In genomic region chr1:166126290-166126689, GRCm38 (mm10) we compare ENCODE assay signal across 34 mouse cellular contexts. TPM values are rescaled to one million over a fixed set of nuclear protein-coding genes. Genes with fewer than 3 reads are reported as not detected.
DNase-seq lines count a peak whose midpoint lies in the region; ATAC-seq and TF ChIP-seq lines count a peak whose summit lies in the region.
"Had no signal": no experiment of that assay in that cellular context is flagged by ENCODE, and none has a peak within 500 bp of the region (broad histone marks: within the 10 kb centered on the region; RNA-seq: fewer than 3 reads in every experiment).

No protein-coding gene starts in this region.

- 91% methylated on average over 6 of the region's 6 CpGs for WGBS in forebrain, embryonic 11.5 days
- 95% methylated on average over 6 of the region's 6 CpGs for WGBS in forebrain, postnatal 0 days
- WGBS in heart, embryonic 13.5 days, result 68% methylated on average over 6 of the region's 6 CpGs
- WGBS in lung, embryonic 15.5 days, result 88% methylated on average over 6 of the region's 6 CpGs
- WGBS in midbrain, embryonic 14.5 days, result 94% methylated on average over 6 of the region's 6 CpGs

- no peak for TF ChIP-seq CTCF in forebrain, postnatal 0 days (IDR thresholded peaks at IDR 0.05; ENCODE audit: low read depth)

- H3K4me2 ChIP-seq in forebrain, embryonic 11.5 days (ENCODE audit: low read depth, low read length, severe bottlenecking), result no peak overlapping the region
- H3K4me2 ChIP-seq in forebrain, postnatal 0 days (ENCODE audit: low read depth), result no peak overlapping the region
- peak overlapping the region; percentile 70 for H3K4me2 ChIP-seq in heart, embryonic 13.5 days
- H3K4me2 ChIP-seq in lung, embryonic 15.5 days, result peak overlapping the region; percentile 27
- H3K4me2 ChIP-seq in midbrain, embryonic 14.5 days (ENCODE audit: low read length), result no peak overlapping the region
- H3K4me2 ChIP-seq: forebrain, embryonic 15.5 days; hindbrain, embryonic 15.5 days; liver, embryonic 15.5 days; midbrain, embryonic 12.5 days had no signal

- peak; percentile 7 for DNase-seq in forebrain, embryonic 11.5 days (ENCODE audit: low spot score)
- no peak for DNase-seq in forebrain, postnatal 0 days
- DNase-seq in heart, adult 9 months (ENCODE audit: low spot score in 2 of 2), result no peak
- no peak for DNase-seq in lung, adult 18-20 months
- DNase-seq in midbrain, embryonic 14.5 days, result no peak
- no peak for DNase-seq in layer of hippocampus, postnatal 14 days (ENCODE audit: low spot score in 2 of 2)
- DNase-seq: adrenal gland, adult 2 months; adrenal gland, postnatal 36 days; cerebellum, adult 2 months; cerebellum, postnatal 14 days; kidney, adult 11 months; kidney, postnatal 14 days; layer of hippocampus, adult 9-11 months; lung, postnatal 36 days; right cerebral cortex, postnatal 25 days had no signal

- no peak overlapping the region for H3K27ac ChIP-seq in forebrain, embryonic 11.5 days (ENCODE audit: low read depth, low read length)
- no peak overlapping the region for H3K27ac ChIP-seq in forebrain, postnatal 0 days (ENCODE audit: low read depth, low read length)
- peak overlapping the region; percentile 98 for H3K27ac ChIP-seq in heart, embryonic 13.5 days (replicated peaks)
- no peak overlapping the region for H3K27ac ChIP-seq in lung, embryonic 15.5 days
- H3K27ac ChIP-seq in midbrain, embryonic 14.5 days (replicated peaks; ENCODE audit: low read depth, low read length), result no peak overlapping the region
- H3K27ac ChIP-seq: forebrain, embryonic 15.5 days; hindbrain, embryonic 15.5 days; limb, embryonic 12.5 days; liver, embryonic 15.5 days; midbrain, embryonic 12.5 days; stomach, embryonic 15.5 days had no signal

- H3K9ac ChIP-seq in forebrain, embryonic 11.5 days (ENCODE audit: low read length), result no peak overlapping the region
- no peak overlapping the region for H3K9ac ChIP-seq in forebrain, postnatal 0 days
- peak overlapping the region; percentile 86 for H3K9ac ChIP-seq in heart, embryonic 13.5 days
- H3K9ac ChIP-seq in lung, embryonic 15.5 days, result no peak overlapping the region
- H3K9ac ChIP-seq in midbrain, embryonic 14.5 days (replicated peaks; ENCODE audit: low read length), result no peak overlapping the region
- H3K9ac ChIP-seq: forebrain, embryonic 15.5 days; hindbrain, embryonic 15.5 days; limb, embryonic 12.5 days; liver, embryonic 15.5 days; midbrain, embryonic 12.5 days; stomach, embryonic 15.5 days had no signal

- no peaks in the 10 kb centered on the region; the same call in 1 of the 2 replicates for H3K9me3 ChIP-seq in forebrain, embryonic 11.5 days (ENCODE audit: control insufficient read depth, low read length)
- no peaks in the 10 kb centered on the region for H3K9me3 ChIP-seq in forebrain, postnatal 0 days (ENCODE audit: low read length)
- peaks cover 4% of the 10 kb centered on the region; the same call in 1 of the 2 replicates for H3K9me3 ChIP-seq in heart, embryonic 13.5 days
- no peaks in the 10 kb centered on the region for H3K9me3 ChIP-seq in lung, embryonic 15.5 days
- H3K9me3 ChIP-seq in midbrain, embryonic 14.5 days (ENCODE audit: control insufficient read depth, low read length), result no peaks in the 10 kb centered on the region
- H3K9me3 ChIP-seq: forebrain, embryonic 15.5 days; hindbrain, embryonic 15.5 days; limb, embryonic 12.5 days; liver, embryonic 15.5 days; midbrain, embryonic 12.5 days; stomach, embryonic 15.5 days had no signal

- H3K27me3 ChIP-seq in forebrain, embryonic 11.5 days (ENCODE audit: control insufficient read depth, insufficient read depth, low read length), result no peaks in the 10 kb centered on the region
- H3K27me3 ChIP-seq in forebrain, postnatal 0 days (ENCODE audit: insufficient read depth, low read length), result no peaks in the 10 kb centered on the region
- H3K27me3 ChIP-seq in heart, embryonic 13.5 days (replicated peaks), result no peaks in the 10 kb centered on the region
- no peaks in the 10 kb centered on the region for H3K27me3 ChIP-seq in lung, embryonic 15.5 days
- no peaks in the 10 kb centered on the region for H3K27me3 ChIP-seq in midbrain, embryonic 14.5 days (ENCODE audit: control insufficient read depth, insufficient read depth, low read length)
- H3K27me3 ChIP-seq: CH12.LX; forebrain, embryonic 15.5 days; hindbrain, embryonic 15.5 days; limb, embryonic 12.5 days; liver, embryonic 15.5 days; midbrain, embryonic 12.5 days; stomach, embryonic 15.5 days had no signal

- H3K4me3 ChIP-seq in forebrain, embryonic 11.5 days (ENCODE audit: low read depth, low read length), result no peak overlapping the region
- H3K4me3 ChIP-seq in forebrain, postnatal 0 days (ENCODE audit: low read depth, low read length), result no peak overlapping the region
- H3K4me3 ChIP-seq in heart, embryonic 13.5 days, result peak overlapping the region; percentile 60
- no peak overlapping the region for H3K4me3 ChIP-seq in lung, embryonic 15.5 days
- H3K4me3 ChIP-seq in midbrain, embryonic 14.5 days (replicated peaks; ENCODE audit: low read depth, low read length), result no peak overlapping the region
- H3K4me3 ChIP-seq: forebrain, embryonic 15.5 days; hindbrain, embryonic 15.5 days; limb, embryonic 12.5 days; liver, embryonic 15.5 days; midbrain, embryonic 12.5 days had no signal

- no peak for ATAC-seq in forebrain, embryonic 11.5 days (replicated peaks; ENCODE audit: low FRiP score)
- ATAC-seq in forebrain, postnatal 0 days, result no peak
- ATAC-seq in heart, embryonic 13.5 days (ENCODE audit: extremely low read depth, insufficient number of reproducible peaks, low FRiP score, low TSS enrichment), result no peak
- no peak for ATAC-seq in lung, embryonic 15.5 days (ENCODE audit: borderline replicate concordance, extremely low read depth, low FRiP score, low TSS enrichment)
- no peak for ATAC-seq in midbrain, embryonic 14.5 days (ENCODE audit: low FRiP score, low TSS enrichment)
- ATAC-seq: forebrain, embryonic 15.5 days; inflammation-experienced regulatory T-cells, adult 6 months had no signal

- H3K4me1 ChIP-seq in forebrain, embryonic 11.5 days (replicated peaks; ENCODE audit: control insufficient read depth, insufficient read depth, low read length), result no peaks in the 10 kb centered on the region
- H3K4me1 ChIP-seq in forebrain, postnatal 0 days (ENCODE audit: insufficient read depth), result no peaks in the 10 kb centered on the region
- H3K4me1 ChIP-seq in heart, embryonic 13.5 days, result peaks cover 63% of the 10 kb centered on the region
- H3K4me1 ChIP-seq in lung, embryonic 15.5 days, result peaks cover 17% of the 10 kb centered on the region
- no peaks in the 10 kb centered on the region for H3K4me1 ChIP-seq in midbrain, embryonic 14.5 days (ENCODE audit: control insufficient read depth, insufficient read depth, low read length)
- H3K4me1 ChIP-seq: forebrain, embryonic 15.5 days; hindbrain, embryonic 15.5 days had no signal

- no peaks in the 10 kb centered on the region for H3K36me3 ChIP-seq in forebrain, embryonic 11.5 days (ENCODE audit: control insufficient read depth, insufficient read depth, low read length)
- H3K36me3 ChIP-seq in forebrain, postnatal 0 days (ENCODE audit: insufficient read depth), result no peaks in the 10 kb centered on the region
- H3K36me3 ChIP-seq in heart, embryonic 13.5 days, result peaks cover 36% of the 10 kb centered on the region
- H3K36me3 ChIP-seq in lung, embryonic 15.5 days, result no peaks in the 10 kb centered on the region
- H3K36me3 ChIP-seq in midbrain, embryonic 14.5 days (ENCODE audit: control insufficient read depth, insufficient read depth, low read length), result no peaks in the 10 kb centered on the region
- H3K36me3 ChIP-seq: forebrain, embryonic 15.5 days; hindbrain, embryonic 10.5 days; hindbrain, embryonic 15.5 days; limb, embryonic 12.5 days; liver, embryonic 15.5 days; midbrain, embryonic 12.5 days; stomach, embryonic 15.5 days had no signal

RNA-seq across cellular contexts. Expression of gene Dusp27, which starts 1.4 kb away (rescaled TPM):
- polyA plus RNA-seq in forebrain, embryonic 11.5 days (2014; fragmentation: Nextera tagmentation; extraction: Ambion mirVana), result 1.8 and 2.2 TPM in 2 replicates
- 0.54 and 1.00 TPM in 2 replicates for total RNA-seq in forebrain, postnatal 0 days (2014; rRNA removed)
- polyA plus RNA-seq in forebrain, postnatal 0 days (2015; fragmentation: Nextera tagmentation; extraction: Ambion mirVana), result 0.45 and 0.48 TPM in 2 replicates
- 45.4 and 48.9 TPM in 2 replicates for polyA plus RNA-seq in heart, embryonic 13.5 days (2015; fragmentation: Nextera tagmentation; extraction: Ambion mirVana)
- polyA plus RNA-seq in lung, embryonic 15.5 days (2015; fragmentation: Nextera tagmentation; extraction: Ambion mirVana), result 3.3 and 4.5 TPM in 2 replicates
- 0.51 and 1.00 TPM in 2 replicates for polyA plus RNA-seq in midbrain, embryonic 14.5 days (2014; fragmentation: Nextera tagmentation; extraction: Ambion mirVana)
- total RNA-seq in layer of hippocampus, postnatal 14 days (2021), result under 1 TPM; 0.39 to 0.57 TPM
- total RNA-seq: CH12.LX; liver, adult 2 months; megakaryocyte, adult 5-6 weeks had no signal
- polyA plus RNA-seq: activated CD4-positive, CD25-positive, alpha-beta regulatory T cell, adult 4 months; inflammation-experienced regulatory T-cells, adult 6 months; liver, adult 2 months had no signal

RNA-seq across cellular contexts. Expression of gene Gpa33, which starts 3.7 kb away (rescaled TPM):
- polyA plus RNA-seq in forebrain, embryonic 11.5 days (2014; fragmentation: Nextera tagmentation; extraction: Ambion mirVana), result 0.12 and 0.20 TPM in 2 replicates
- 0.14 TPM in 1 of 2 replicates, not detected in the other for total RNA-seq in forebrain, postnatal 0 days (2014; rRNA removed)
- 0.23 TPM in 1 of 2 replicates, not detected in the other for polyA plus RNA-seq in forebrain, postnatal 0 days (2015; fragmentation: Nextera tagmentation; extraction: Ambion mirVana)
- 0.13 TPM in 1 of 2 replicates, not detected in the other for polyA plus RNA-seq in heart, embryonic 13.5 days (2015; fragmentation: Nextera tagmentation; extraction: Ambion mirVana)
- not detected in 2 replicates for polyA plus RNA-seq in lung, embryonic 15.5 days (2015; fragmentation: Nextera tagmentation; extraction: Ambion mirVana)
- not detected in 2 replicates for polyA plus RNA-seq in midbrain, embryonic 14.5 days (2014; fragmentation: Nextera tagmentation; extraction: Ambion mirVana)
- not detected for total RNA-seq in layer of hippocampus, postnatal 14 days (2021)
- total RNA-seq: gastrocnemius, adult 8-10 months; left cerebral cortex, adult 18-20 months; left cerebral cortex, postnatal 25 days; liver, adult 2 months; megakaryocyte, adult 5-6 weeks had no signal
- polyA plus RNA-seq: activated CD4-positive, CD25-positive, alpha-beta regulatory T cell, adult 4 months; cerebellum, adult 2 months; cortical plate, adult 2 months; forebrain, embryonic 15.5 days; hindbrain, embryonic 15.5 days; inflammation-experienced regulatory T-cells, adult 6 months; neural tube, embryonic 14.5 days had no signal

Comparison
In these comparisons a context has a peak if more than half of its experiments do, and no peak if none do; other contexts are left out.
1. H3K4me2 ChIP-seq: peak in heart, embryonic 13.5 days (single experiment) and lung, embryonic 15.5 days (single experiment); none in forebrain, embryonic 11.5 days (single experiment), forebrain, postnatal 0 days (single experiment) and midbrain, embryonic 14.5 days (single experiment).